Mouse (Mus musculus): Measurements from ENCODE around the gene 1700025C18Rik. TPM values are rescaled to one million over a fixed set of nuclear protein-coding genes. Genes with fewer than 3 reads are reported as not detected.

The 1700025C18Rik gene
- polyA plus RNA-seq, 1 experiment from 2014 or later, result not detected

DNA sequence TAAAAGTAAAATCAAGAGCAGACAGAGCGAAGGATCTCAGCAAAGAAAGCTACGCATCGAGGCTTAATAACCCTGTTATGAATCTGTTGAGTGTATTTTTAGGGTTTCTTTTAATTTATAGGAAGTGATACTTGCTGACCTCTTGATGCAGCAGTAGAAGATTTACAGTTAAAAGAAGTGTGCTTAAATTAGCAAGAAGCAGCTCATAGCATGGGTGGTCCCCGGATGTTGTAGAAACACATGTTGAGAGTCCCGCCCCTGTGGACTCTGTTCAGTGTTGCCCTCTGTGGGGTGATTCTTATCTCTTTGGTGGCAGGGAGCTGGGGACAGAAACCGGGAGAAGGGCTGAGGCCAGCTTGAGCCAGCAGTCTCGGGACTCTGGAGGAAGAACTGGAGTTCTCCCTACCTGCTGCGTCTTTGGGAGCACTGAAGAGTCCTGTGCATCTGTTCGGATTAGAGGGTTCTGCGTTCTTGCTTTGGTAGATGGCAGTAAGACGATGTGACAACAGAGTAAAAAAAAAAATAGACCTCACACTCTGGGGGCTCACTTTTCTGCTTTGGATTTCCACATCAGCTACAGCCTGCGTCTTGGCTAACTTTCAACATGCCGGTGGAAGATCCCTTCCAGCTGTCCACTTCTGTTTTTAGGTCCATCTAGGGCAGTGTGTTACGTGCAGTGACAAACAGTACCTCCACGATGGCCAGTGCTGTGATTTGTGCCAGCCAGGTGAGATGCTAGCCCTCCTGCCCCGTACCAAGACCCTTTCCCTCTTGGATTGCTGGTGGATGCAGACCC, 28.7 kb downstream of the 1700025C18Rik start:
- no peak for TF ChIP-seq CTCF (IDR thresholded peaks at IDR 0.05)
- TF ChIP-seq EP300 (IDR thresholded peaks at IDR 0.05), result no peak; the same call in 1 of the 2 replicates
- DNase-seq (ENCODE audit: low spot score) (peak; percentile 84), ATAC-seq (peak; percentile 72)
- no peaks in the 10 kb centered on the region for H3K9me3 ChIP-seq (ENCODE audit: low read length)
- no peak overlapping the region for H3K4me2 ChIP-seq (replicated peaks; ENCODE audit: low read depth, low read length)
- H3K4me3 ChIP-seq (ENCODE audit: low read depth, low read length), result no peak overlapping the region
- WGBS, result 53% methylated on average over 16 of the region's 16 CpGs
- no peaks in the 10 kb centered on the region for H3K36me3 ChIP-seq (ENCODE audit: insufficient read depth, low read length)
- H3K9ac ChIP-seq (replicated peaks; ENCODE audit: low read depth), result no peak overlapping the region
- no peaks in the 10 kb centered on the region for H3K27me3 ChIP-seq (replicated peaks; ENCODE audit: insufficient read depth, low read length)
- peak overlapping the region; percentile 68 for H3K27ac ChIP-seq (ENCODE audit: low read length)
- H3K4me1 ChIP-seq (ENCODE audit: insufficient read depth, low read depth, low read length), result no peaks in the 10 kb centered on the region; the same call in 1 of the 2 replicates

DNA sequence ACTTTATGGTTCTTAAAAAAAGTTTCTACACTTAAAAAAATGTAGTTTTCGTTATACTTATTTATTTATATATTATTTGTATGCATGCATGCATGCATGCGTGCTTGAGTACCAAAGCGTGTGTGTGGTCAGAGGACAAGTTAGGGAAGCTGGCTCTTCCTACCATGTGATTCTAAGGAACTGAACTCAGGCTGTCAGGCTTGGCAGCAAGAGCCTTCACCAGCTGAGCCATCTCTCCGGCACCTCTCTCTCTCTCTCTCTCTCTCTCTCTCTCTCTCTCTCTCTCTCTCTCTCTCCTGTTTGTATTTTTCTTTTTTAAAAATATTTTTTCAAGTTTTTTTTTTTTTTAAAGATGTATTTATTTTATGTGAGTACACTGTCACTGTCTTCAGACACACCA, 30.6 kb downstream of the 1700025C18Rik start:
- Histone ChIP-seq H3K27me3 (replicated peaks; ENCODE audit: insufficient read depth, low read length) (no peaks in the 10 kb centered on the region), H3K4me2 (replicated peaks; ENCODE audit: low read depth, low read length) (no peak overlapping the region), H3K36me3 (ENCODE audit: insufficient read depth, low read length) (no peaks in the 10 kb centered on the region), H3K4me3 (ENCODE audit: low read depth, low read length) (no peak overlapping the region), H3K27ac (ENCODE audit: low read length) (no peak overlapping the region), H3K9me3 (ENCODE audit: low read length) (no peaks in the 10 kb centered on the region), H3K9ac (replicated peaks; ENCODE audit: low read depth) (no peak overlapping the region), H3K4me1 (ENCODE audit: insufficient read depth, low read depth, low read length) (peaks cover 9% of the 10 kb centered on the region)
- TF ChIP-seq CTCF (IDR thresholded peaks at IDR 0.05) (no peak), EP300 (IDR thresholded peaks at IDR 0.05) (0 out of 2 replicates have a peak, but pooled peaks have one; percentile 17)
- ATAC-seq (no peak), DNase-seq (ENCODE audit: low spot score) (peak; percentile 55)
- WGBS, result 73% methylated on average over 4 of the region's 4 CpGs

DNA sequence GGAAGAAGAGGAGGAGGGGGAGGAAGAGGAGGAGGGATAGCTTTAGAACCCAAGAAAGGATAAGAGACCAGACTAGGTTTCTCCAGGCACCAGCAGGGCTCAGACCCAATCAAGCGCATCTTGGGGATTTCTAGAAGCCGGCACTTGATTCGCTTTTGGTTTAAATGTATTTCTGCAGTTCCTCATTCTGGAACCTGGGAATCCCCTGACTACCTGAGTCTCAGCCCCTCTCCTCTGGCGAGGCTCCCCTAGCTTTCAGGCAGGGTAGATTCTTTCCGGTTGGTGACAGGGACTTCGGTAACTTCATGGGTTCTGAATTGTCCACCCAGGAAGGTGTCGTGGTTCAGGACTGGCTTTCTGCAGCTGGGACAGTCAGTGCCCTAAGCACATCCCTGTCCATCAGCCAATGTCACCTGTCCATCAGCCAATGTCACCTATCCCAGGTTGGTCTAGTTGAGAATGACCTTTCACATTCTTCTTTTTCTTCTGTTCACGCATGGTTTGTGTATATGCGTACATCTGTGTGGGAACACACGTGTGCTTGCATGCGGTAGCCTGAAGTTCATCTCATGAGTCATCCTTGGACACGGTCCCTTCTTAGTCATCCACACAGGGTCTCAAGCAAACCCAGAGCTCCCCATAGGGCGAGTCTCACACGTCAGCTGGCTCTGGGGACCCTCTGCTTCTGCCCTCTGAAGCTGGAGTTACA, 34.0 kb downstream of the 1700025C18Rik start:
- Histone ChIP-seq H3K9me3 (ENCODE audit: low read length) (no peaks in the 10 kb centered on the region), H3K27me3 (replicated peaks; ENCODE audit: insufficient read depth, low read length) (no peaks in the 10 kb centered on the region), H3K4me1 (ENCODE audit: insufficient read depth, low read depth, low read length) (peaks cover 11% of the 10 kb centered on the region), H3K4me3 (ENCODE audit: low read depth, low read length) (peak overlapping the region; percentile 48), H3K36me3 (ENCODE audit: insufficient read depth, low read length) (no peaks in the 10 kb centered on the region), H3K27ac (ENCODE audit: low read length) (no peak overlapping the region), H3K9ac (replicated peaks; ENCODE audit: low read depth) (no peak overlapping the region), H3K4me2 (replicated peaks; ENCODE audit: low read depth, low read length) (peak overlapping the region; percentile 58)
- 75% methylated on average over 14 of the region's 14 CpGs for WGBS
- no peak for ATAC-seq
- TF ChIP-seq EP300 (IDR thresholded peaks at IDR 0.05) (no peak), CTCF (IDR thresholded peaks at IDR 0.05) (no peak)
- DNase-seq (ENCODE audit: low spot score), result no peak

DNA sequence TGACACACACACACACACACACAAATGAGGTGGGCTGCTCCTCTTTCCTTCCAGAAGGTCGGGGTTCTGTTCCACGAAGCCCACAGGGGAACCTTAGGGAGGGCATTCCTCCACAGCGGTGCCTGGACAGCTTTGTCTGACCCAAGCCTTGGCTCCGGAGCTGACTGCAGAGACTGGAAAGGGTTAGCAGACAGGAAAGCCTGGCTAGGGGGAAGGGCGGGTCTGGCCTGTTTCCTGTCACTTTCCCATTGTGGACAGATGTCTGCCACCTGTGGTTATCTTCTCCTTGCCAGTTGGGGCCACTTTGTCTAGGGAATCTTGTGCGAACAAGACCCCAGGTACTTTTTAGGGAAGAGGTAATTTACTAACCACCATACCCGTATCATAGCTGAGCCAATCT, 34.6 kb downstream of the 1700025C18Rik start:
- Histone ChIP-seq H3K36me3 (ENCODE audit: insufficient read depth, low read length) (no peaks in the 10 kb centered on the region), H3K9ac (replicated peaks; ENCODE audit: low read depth) (no peak overlapping the region), H3K9me3 (ENCODE audit: low read length) (no peaks in the 10 kb centered on the region), H3K4me2 (replicated peaks; ENCODE audit: low read depth, low read length) (peak overlapping the region; percentile 58), H3K4me1 (ENCODE audit: insufficient read depth, low read depth, low read length) (peaks cover 11% of the 10 kb centered on the region), H3K27me3 (replicated peaks; ENCODE audit: insufficient read depth, low read length) (no peaks in the 10 kb centered on the region), H3K27ac (ENCODE audit: low read length) (peak overlapping the region; percentile 68), H3K4me3 (ENCODE audit: low read depth, low read length) (peak overlapping the region; percentile 48)
- ATAC-seq (peak; percentile 77), DNase-seq (ENCODE audit: low spot score) (peak; percentile 48)
- 2% methylated on average over 7 of the region's 7 CpGs for WGBS
- TF ChIP-seq CTCF (IDR thresholded peaks at IDR 0.05) (0 out of 2 replicates have a peak, but pooled peaks have one; percentile 6), EP300 (IDR thresholded peaks at IDR 0.05) (no peak)

DNA sequence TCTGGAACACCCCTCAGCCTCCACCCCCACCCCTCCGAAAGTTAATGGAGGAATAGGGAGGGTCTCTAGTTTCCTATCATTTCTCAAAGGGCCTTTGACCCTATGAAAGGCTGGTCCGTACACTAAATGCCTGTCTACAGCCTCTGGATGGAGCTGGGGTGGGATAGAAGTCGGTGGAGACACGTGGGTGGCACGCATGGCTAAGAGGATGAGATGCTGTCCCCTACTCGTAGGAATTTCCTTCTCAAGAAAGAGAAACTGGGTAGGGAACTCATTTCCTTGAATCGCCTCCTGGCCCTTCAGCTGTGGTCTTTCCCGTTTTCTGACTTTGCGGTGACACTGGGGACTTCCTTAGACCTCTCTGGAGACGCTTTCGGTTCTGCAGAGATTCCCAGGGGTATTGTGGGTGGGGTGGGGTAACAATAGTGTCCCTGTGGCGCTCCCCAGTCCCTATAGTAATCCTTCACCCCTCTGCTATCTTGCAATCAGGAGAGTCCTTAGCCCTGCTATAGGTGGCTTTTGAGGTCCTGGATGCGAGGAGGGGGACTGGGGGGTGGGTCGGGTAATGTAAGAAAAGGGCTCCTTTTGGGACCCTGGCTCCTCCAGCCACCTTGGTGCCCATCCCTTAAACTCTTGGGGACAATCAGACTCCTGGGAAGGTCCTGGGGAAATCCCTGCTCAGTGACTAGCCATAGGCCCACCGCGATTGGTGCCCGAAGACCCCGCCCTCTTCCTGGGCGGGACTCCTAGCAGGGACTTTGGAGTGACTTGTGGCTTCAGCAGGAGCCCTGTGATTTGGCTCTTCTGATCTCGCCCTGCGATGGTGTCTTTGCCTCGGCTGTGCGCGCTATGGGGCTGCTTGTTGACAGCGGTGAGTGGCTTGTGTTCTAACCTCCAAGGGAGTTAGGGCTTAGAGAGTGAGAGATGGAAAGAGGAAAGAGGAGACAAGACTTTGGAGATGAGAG, 35.4 kb downstream of the 1700025C18Rik start, which contains the start of gene Cd40:
Cd40 (plus strand) TSS at position 740 of the 965 bp plus-strand sequence.
- DNase-seq (ENCODE audit: low spot score) (peak; percentile 89), ATAC-seq (peak; percentile 94)
- Histone ChIP-seq H3K27ac (ENCODE audit: low read length) (peak within 1 kb of the TSS; percentile 68), H3K4me3 (ENCODE audit: low read depth, low read length) (peak within 1 kb of the TSS; percentile 48), H3K4me1 (ENCODE audit: insufficient read depth, low read depth, low read length) (peaks cover 11% of the 10 kb centered on the region), H3K9ac (replicated peaks; ENCODE audit: low read depth) (no peak within 1 kb of the TSS; the same call in 1 of the 2 replicates), H3K36me3 (ENCODE audit: insufficient read depth, low read length) (no peaks in the 10 kb centered on the region), H3K9me3 (ENCODE audit: low read length) (no peaks in the 10 kb centered on the region), H3K4me2 (replicated peaks; ENCODE audit: low read depth, low read length) (peak within 1 kb of the TSS; percentile 58), H3K27me3 (replicated peaks; ENCODE audit: insufficient read depth, low read length) (no peaks in the 10 kb centered on the region)
- TF ChIP-seq CTCF (IDR thresholded peaks at IDR 0.05) (no peak), EP300 (IDR thresholded peaks at IDR 0.05) (no peak)
- 12% methylated on average over 25 of the region's 25 CpGs for WGBS
